Mouse (Mus musculus) hindbrain, embryonic 16.5 days (tissue): ENCODE results near the gene Xpo4. TPM values are rescaled to one million over a fixed set of nuclear protein-coding genes. Genes with fewer than 3 reads are reported as not detected.

Source experiments
- ATAC-seq: fragments of 200-750 bp; cut with Nextera tagmentation; 2 replicates; pipeline ENCODE4 v1.8.0; 2017; ENCODE audit warnings: moderate TSS enrichment, moderate library complexity
- H3K27ac ChIP-seq: fragments of 300-500 bp; sonication (generic); 2 replicates; pipeline ENCODE4 v1.5.1; 2014; ENCODE audit warnings: low read depth, mild to moderate bottlenecking, control low read depth, low read length, moderate library complexity
- H3K27me3 ChIP-seq: fragments of 300-500 bp; sonication (generic); replicated peaks from 2 replicates; pipeline ENCODE4 v1.6.1; 2014; ENCODE audit warnings: low read length; ENCODE audit not compliant: control insufficient read depth, insufficient read depth
- H3K36me3 ChIP-seq: fragments of 300-500 bp; sonication (generic); 2 replicates; pipeline ENCODE4 v1.6.1; 2014; ENCODE audit warnings: mild to moderate bottlenecking, low read length, moderate library complexity, mixed read lengths; ENCODE audit not compliant: control insufficient read depth, insufficient read depth
- H3K4me1 ChIP-seq: fragments of 300-500 bp; sonication (generic); 2 replicates; pipeline ENCODE4 v1.6.1; 2014; ENCODE audit warnings: low read depth, low read length; ENCODE audit not compliant: control insufficient read depth, insufficient read depth
- H3K4me2 ChIP-seq: fragments of 300-500 bp; sonication (generic); 2 replicates; pipeline ENCODE4 v1.6.1; 2014; ENCODE audit warnings: mild to moderate bottlenecking, low read length, control low read depth, moderate library complexity
- H3K4me3 ChIP-seq: fragments of 300-500 bp; sonication (generic); 2 replicates; pipeline ENCODE4 v1.5.1; 2014; ENCODE audit warnings: mild to moderate bottlenecking, low read length, control low read depth, moderate library complexity
- H3K9ac ChIP-seq: fragments of 300-500 bp; sonication (generic); 2 replicates; pipeline ENCODE4 v1.6.1; 2014; ENCODE audit warnings: low read depth, mild to moderate bottlenecking, control low read depth, low read length, moderate library complexity
- H3K9me3 ChIP-seq: fragments of 300-500 bp; sonication (generic); 2 replicates; pipeline ENCODE4 v1.6.1; 2014; ENCODE audit warnings: mild to moderate bottlenecking, low read length, moderate library complexity; ENCODE audit not compliant: control insufficient read depth
- WGBS: fragments of 180-500 bp; shearing (Covaris S2); extraction: QIAGEN DNeasy Blood & Tissue Kit; methylation state at CpG from one replicate; pipeline ENCODE4 v1.1.7; 2014; 5-methylcytosine and 5-hydroxymethylcytosine counted together
- polyA plus RNA-seq: library from polyadenylated mRNA; unstranded; fragments of >200 nt; fragmentation: Nextera tagmentation; extraction: Ambion mirVana; gene quantifications from 2 replicates; pipeline ENCODE4 v1.2.1, GENCODE M21; 2015

The Xpo4 gene
- polyA plus RNA-seq, 1 experiment from 2014 or later: 9.8 TPM

DNA sequence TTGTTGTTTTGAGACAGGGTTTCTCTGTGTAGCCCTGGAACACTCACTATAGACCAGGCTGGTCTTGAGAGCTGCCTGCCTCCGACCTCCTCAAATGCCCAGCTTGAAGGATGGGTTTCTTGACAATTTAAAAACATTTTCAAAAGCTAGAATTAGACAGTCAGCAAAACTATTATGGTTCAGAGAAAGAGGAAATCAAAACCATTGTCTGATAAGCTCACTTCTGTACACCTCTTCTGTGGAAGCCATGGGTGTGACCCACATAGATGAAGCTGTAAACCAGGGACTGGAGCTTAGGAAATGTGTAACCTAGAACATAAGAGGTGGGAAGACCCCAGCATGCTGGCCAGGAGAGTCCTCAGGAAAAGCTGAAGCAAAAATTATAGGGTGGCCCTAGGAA, 108.3 kb downstream of the Xpo4 start:
- Histone ChIP-seq H3K4me3 (no peak overlapping the region), H3K4me2 (no peak overlapping the region), H3K9ac (no peak overlapping the region), H3K36me3 (0 out of 2 replicates have a peak, but pooled peaks cover 2% of the 10 kb centered on the region), H3K27ac (no peak overlapping the region), H3K4me1 (no peaks in the 10 kb centered on the region), H3K9me3 (no peaks in the 10 kb centered on the region), H3K27me3 (no peaks in the 10 kb centered on the region)
- ATAC-seq: no peak
- WGBS: 92% methylated on average over 1 of the region's 1 CpGs

DNA sequence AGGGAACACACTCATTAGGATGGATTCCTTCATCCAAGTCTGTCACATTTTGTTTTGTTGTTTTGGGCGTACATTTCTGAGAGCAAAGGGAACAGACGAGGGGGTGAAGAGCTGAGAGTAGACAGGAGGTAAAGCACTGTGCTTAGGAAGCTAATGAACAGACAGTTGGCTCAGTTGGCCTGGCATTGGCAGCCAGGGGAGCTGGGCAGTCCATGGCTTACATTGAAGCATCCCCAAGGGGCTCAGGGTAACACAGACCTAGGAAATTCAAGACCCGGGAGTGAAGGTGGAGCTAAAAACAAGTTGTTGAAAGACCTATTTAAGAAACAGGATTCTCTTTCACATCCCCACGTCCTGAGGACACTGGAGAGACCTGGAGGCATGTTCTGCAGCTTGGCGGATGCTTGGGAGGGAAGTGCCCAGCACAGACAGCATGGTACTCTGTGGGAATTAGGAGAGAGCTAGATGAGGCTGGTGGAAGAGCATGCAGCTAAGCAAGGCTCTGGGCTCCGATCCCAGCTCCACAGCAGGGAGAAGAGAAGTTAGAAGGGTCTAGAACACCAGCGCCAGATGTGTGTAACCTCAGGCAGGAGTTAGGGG, 109.7 kb downstream of the Xpo4 start:
- 88% methylated on average over 7 of the region's 7 CpGs for WGBS
- H3K27me3 ChIP-seq: no peaks in the 10 kb centered on the region
- ATAC-seq: no peak

GRCm38 (mm10) chr14:57554434-57554833, 110.8 kb downstream of the Xpo4 start:
- H3K4me2 ChIP-seq: no peak overlapping the region
- 92% methylated on average over 5 of the region's 5 CpGs for WGBS
- ATAC-seq: no peak
- no peaks in the 10 kb centered on the region for H3K9me3 ChIP-seq
- peaks cover 5% of the 10 kb centered on the region; the same call in 1 of the 2 replicates for H3K36me3 ChIP-seq
- no peak overlapping the region for H3K27ac ChIP-seq
- H3K27me3 ChIP-seq: no peaks in the 10 kb centered on the region
- no peaks in the 10 kb centered on the region for H3K4me1 ChIP-seq
- no peak overlapping the region for H3K4me3 ChIP-seq
- no peak overlapping the region for H3K9ac ChIP-seq

More for the DNA sequence above, 109.7 kb downstream of the Xpo4 start:
- H3K27ac ChIP-seq: no peak overlapping the region
- 0 out of 2 replicates have a peak, but pooled peaks cover 2% of the 10 kb centered on the region for H3K36me3 ChIP-seq
- H3K9me3 ChIP-seq: no peaks in the 10 kb centered on the region
- H3K4me2 ChIP-seq: no peak overlapping the region
- no peak overlapping the region for H3K9ac ChIP-seq
- H3K4me1 ChIP-seq: no peaks in the 10 kb centered on the region
- H3K4me3 ChIP-seq: no peak overlapping the region

GRCm38 (mm10) chr14:57552945-57553344, 112.3 kb downstream of the Xpo4 start:
- ATAC-seq: no peak
- H3K36me3 ChIP-seq: peaks cover 5% of the 10 kb centered on the region; the same call in 1 of the 2 replicates
- no peaks in the 10 kb centered on the region for H3K27me3 ChIP-seq
- no peaks in the 10 kb centered on the region for H3K9me3 ChIP-seq
- H3K4me1 ChIP-seq: no peaks in the 10 kb centered on the region
- no peak overlapping the region for H3K27ac ChIP-seq
- H3K9ac ChIP-seq: no peak overlapping the region
- no peak overlapping the region for H3K4me3 ChIP-seq
- H3K4me2 ChIP-seq: no peak overlapping the region

DNA sequence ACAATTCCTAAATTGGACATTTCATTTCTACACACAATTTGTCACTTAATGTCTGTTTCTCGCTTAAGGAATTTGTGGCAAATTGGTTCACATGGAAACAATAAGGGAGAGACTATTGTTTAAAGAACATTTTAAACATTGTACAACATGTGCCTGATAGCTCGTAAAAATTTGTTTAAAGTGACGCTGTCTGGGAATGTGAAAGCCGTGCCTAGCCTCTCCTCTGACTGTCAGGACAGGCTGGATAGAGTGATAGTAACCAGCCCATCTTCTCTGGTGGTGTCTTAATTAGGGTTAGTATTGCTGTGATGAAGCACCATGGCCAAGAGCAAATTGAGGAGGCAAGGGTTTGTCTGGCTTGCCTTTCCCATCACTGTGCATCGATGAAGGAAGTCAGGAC, 118.2 kb downstream of the Xpo4 start:
- Histone ChIP-seq H3K36me3 (peaks cover 21% of the 10 kb centered on the region), H3K27ac (no peak overlapping the region), H3K9me3 (0 out of 2 replicates have a peak, but pooled peaks cover 2% of the 10 kb centered on the region), H3K4me1 (no peaks in the 10 kb centered on the region), H3K4me2 (no peak overlapping the region), H3K9ac (no peak overlapping the region), H3K27me3 (no peaks in the 10 kb centered on the region), H3K4me3 (no peak overlapping the region)
- WGBS: 83% methylated on average over 5 of the region's 5 CpGs
- ATAC-seq: no peak

DNA sequence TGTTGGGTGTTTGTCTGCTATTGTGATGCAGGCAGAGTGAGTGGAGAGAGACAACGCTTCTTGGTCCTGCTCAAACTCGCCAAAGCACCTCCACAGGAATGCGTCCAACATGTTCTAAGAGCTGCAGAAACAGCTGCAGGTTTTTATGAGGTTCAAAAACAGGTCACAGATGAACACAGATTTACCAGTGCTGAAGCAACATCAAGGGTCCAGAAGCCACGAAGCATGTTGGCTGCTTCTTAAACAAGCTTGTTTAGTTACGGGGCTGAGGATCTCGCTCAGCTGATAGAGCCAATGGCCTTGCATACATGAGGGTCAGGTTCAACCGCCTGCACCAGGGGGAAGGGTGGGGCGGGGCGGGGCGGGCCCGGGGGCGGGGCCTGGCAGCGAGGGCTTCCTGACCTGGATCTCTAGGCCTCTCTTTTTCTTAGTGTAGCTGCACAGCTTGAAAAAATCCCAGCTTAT, 118.6 kb downstream of the Xpo4 start:
- no peaks in the 10 kb centered on the region for H3K4me1 ChIP-seq
- no peak overlapping the region for H3K9ac ChIP-seq
- H3K27me3 ChIP-seq: no peaks in the 10 kb centered on the region
- no peak overlapping the region; the same call in 1 of the 2 replicates for H3K27ac ChIP-seq
- ATAC-seq: no peak
- WGBS: 36% methylated on average over 12 of the region's 13 CpGs
- peaks cover 21% of the 10 kb centered on the region for H3K36me3 ChIP-seq
- 0 out of 2 replicates have a peak, but pooled peaks cover 2% of the 10 kb centered on the region for H3K9me3 ChIP-seq
- no peak overlapping the region for H3K4me3 ChIP-seq
- no peak overlapping the region for H3K4me2 ChIP-seq

- H3K36me3 ChIP-seq: peaks cover 21% of the 10 kb centered on the region
- H3K4me3 ChIP-seq: no peak overlapping the region
- no peak overlapping the region for H3K9ac ChIP-seq
- ATAC-seq: no peak
- H3K27ac ChIP-seq: no peak overlapping the region
- H3K9me3 ChIP-seq: 0 out of 2 replicates have a peak, but pooled peaks cover 2% of the 10 kb centered on the region
- H3K27me3 ChIP-seq: no peaks in the 10 kb centered on the region
- no peaks in the 10 kb centered on the region for H3K4me1 ChIP-seq
- WGBS: 89% methylated on average over 8 of the region's 8 CpGs
- H3K4me2 ChIP-seq: no peak overlapping the region
Observed at GRCm38 (mm10) chr14:57546131-57546530, 119.1 kb downstream of the Xpo4 start.

DNA sequence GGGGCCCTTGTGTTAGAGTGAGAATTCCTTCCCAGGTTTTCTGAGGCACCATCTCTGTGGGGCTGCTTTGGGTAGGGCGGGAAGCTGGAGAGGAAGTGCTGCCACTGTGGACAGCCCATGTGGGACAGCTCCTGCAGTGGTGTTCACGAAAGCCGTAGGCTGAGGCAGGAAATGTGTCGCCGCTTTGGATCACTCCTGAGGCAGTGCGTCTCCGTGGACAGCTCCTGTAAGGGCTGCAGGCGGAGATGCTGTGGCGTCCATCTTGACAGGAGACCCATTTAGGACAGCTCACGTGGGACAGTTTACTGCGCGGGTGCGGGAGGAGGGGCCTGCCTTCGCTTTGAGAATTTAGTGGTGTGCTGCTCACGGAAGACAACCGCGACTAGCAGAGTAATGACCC, 119.7 kb downstream of the Xpo4 start:
- no peak for ATAC-seq
- peaks cover 21% of the 10 kb centered on the region for H3K36me3 ChIP-seq
- WGBS: 88% methylated on average over 17 of the region's 17 CpGs

DNA sequence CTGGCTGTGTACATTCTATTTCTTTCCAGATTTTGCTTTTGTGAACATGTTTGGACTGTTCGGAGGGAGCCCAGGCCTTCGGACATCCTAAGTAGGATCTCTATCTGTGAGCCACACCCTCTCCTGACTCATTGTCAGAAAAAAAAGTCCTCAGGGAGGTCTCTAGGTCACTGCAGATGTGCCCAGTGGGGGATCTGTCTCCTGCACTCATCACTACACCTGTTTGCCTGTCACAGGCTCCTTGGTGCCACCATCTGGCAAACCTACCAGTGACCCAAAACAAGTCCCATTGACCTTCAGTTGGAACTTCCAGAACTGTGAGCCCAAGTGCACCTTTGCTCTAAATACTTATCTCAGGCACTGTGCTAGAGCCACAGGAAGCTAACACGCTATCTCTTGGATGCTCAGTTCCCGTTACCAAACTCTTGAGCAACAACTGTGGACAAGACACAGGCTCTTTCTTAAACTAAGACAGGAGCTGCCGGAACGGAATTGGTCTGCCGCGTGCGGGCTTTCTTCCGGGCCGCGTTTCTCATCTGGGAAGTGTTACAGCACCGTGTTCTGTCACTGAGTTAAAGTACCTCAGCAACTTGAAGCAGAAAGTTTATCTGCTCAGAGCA, 121.7 kb downstream of the Xpo4 start:
- H3K27ac ChIP-seq: no peak overlapping the region
- H3K9ac ChIP-seq: no peak overlapping the region
- no peak overlapping the region for H3K4me2 ChIP-seq
- no peaks in the 10 kb centered on the region for H3K4me1 ChIP-seq
- H3K4me3 ChIP-seq: no peak overlapping the region
- ATAC-seq: no peak
- no peaks in the 10 kb centered on the region for H3K27me3 ChIP-seq
- H3K36me3 ChIP-seq: peaks cover 17% of the 10 kb centered on the region
- 0 out of 2 replicates have a peak, but pooled peaks cover 2% of the 10 kb centered on the region for H3K9me3 ChIP-seq
- WGBS: 97% methylated on average over 13 of the region's 13 CpGs

More for the DNA sequence above, 119.7 kb downstream of the Xpo4 start:
- H3K4me3 ChIP-seq: no peak overlapping the region
- no peaks in the 10 kb centered on the region for H3K27me3 ChIP-seq
- 0 out of 2 replicates have a peak, but pooled peaks cover 2% of the 10 kb centered on the region for H3K9me3 ChIP-seq
- H3K9ac ChIP-seq: no peak overlapping the region
- no peak overlapping the region for H3K27ac ChIP-seq
- H3K4me1 ChIP-seq: no peaks in the 10 kb centered on the region
- no peak overlapping the region for H3K4me2 ChIP-seq
